In genomic region chr11:87682838-87683571, GRCm38 (mm10) we compare ENCODE assay signal across 16 mouse cellular contexts. TPM values are rescaled to one million over a fixed set of nuclear protein-coding genes. Genes with fewer than 3 reads are reported as not detected.
DNase-seq lines count a peak whose midpoint lies in the region; ATAC-seq lines count a peak whose summit lies in the region.
"Had no signal": no experiment of that assay in that cellular context is flagged by ENCODE, and none has a peak within 500 bp of the region (broad histone marks: within the 10 kb centered on the region; RNA-seq: fewer than 3 reads in every experiment).

No protein-coding gene starts in this region.

- no peak for ATAC-seq in heart, embryonic 16.5 days (replicated peaks; ENCODE audit: extremely low read depth, insufficient read depth, low FRiP score)
- peak; percentile 92 for ATAC-seq in intestine, embryonic 16.5 days
- ATAC-seq in erythroid progenitor cell, adult 5-6 weeks (replicated peaks; ENCODE audit: low FRiP score, poor library complexity, severe bottlenecking) = no peak
- ATAC-seq: CD4-positive, CD25-positive, alpha-beta regulatory T cell, adult 4 months; hindbrain, postnatal 0 days had no signal

- peak overlapping the region; percentile 13; the same call in 1 of the 2 replicates for H3K4me2 ChIP-seq in heart, embryonic 16.5 days (ENCODE audit: low read depth, low read length)
- no peak overlapping the region for H3K4me2 ChIP-seq in intestine, embryonic 16.5 days (ENCODE audit: low read depth, low read length)
- H3K4me2 ChIP-seq: kidney, embryonic 15.5 days; limb, embryonic 13.5 days had no signal

- no peaks in the 10 kb centered on the region for H3K9me3 ChIP-seq in heart, embryonic 16.5 days (replicated peaks; ENCODE audit: control insufficient read depth, low read length)
- H3K9me3 ChIP-seq in intestine, embryonic 16.5 days (ENCODE audit: control insufficient read depth, low read length) = no peaks in the 10 kb centered on the region
- H3K9me3 ChIP-seq: forebrain, embryonic 10.5 days; kidney, embryonic 15.5 days; limb, embryonic 13.5 days had no signal

- H3K27me3 ChIP-seq in heart, embryonic 16.5 days (ENCODE audit: control insufficient read depth, insufficient read depth, low read length) = no peaks in the 10 kb centered on the region
- H3K27me3 ChIP-seq in intestine, embryonic 16.5 days (replicated peaks; ENCODE audit: control insufficient read depth, insufficient read depth, low read length) = no peaks in the 10 kb centered on the region
- H3K27me3 ChIP-seq: limb, embryonic 13.5 days had no signal

- DNase-seq in heart, postnatal 10 days = no peak
- DNase-seq in adrenal gland, postnatal 10 days = peak; percentile 43
- peak; percentile 21 for DNase-seq in adrenal gland, postnatal 25 days
- no peak for DNase-seq in MN1 (ENCODE audit: low spot score)
- DNase-seq: cerebellum, adult 9-10 months; embryo, embryonic 11 days; gastrocnemius, postnatal 36 days; thymus, postnatal 36 days had no signal

- no peak overlapping the region for H3K4me3 ChIP-seq in heart, embryonic 16.5 days (ENCODE audit: low read length)
- no peak overlapping the region for H3K4me3 ChIP-seq in intestine, embryonic 16.5 days (ENCODE audit: low read length)
- H3K4me3 ChIP-seq: forebrain, embryonic 10.5 days; kidney, embryonic 15.5 days; limb, embryonic 13.5 days had no signal

- H3K36me3 ChIP-seq in heart, embryonic 16.5 days (ENCODE audit: control insufficient read depth, insufficient read depth) = no peaks in the 10 kb centered on the region
- H3K36me3 ChIP-seq in intestine, embryonic 16.5 days (ENCODE audit: control insufficient read depth, insufficient read depth, low read length) = no peaks in the 10 kb centered on the region
- H3K36me3 ChIP-seq: forebrain, embryonic 10.5 days; kidney, embryonic 15.5 days; limb, embryonic 13.5 days had no signal

- H3K9ac ChIP-seq in heart, embryonic 16.5 days (ENCODE audit: low read length) = no peak overlapping the region
- no peak overlapping the region for H3K9ac ChIP-seq in intestine, embryonic 16.5 days (ENCODE audit: low read depth, low read length)
- H3K9ac ChIP-seq: kidney, embryonic 15.5 days; limb, embryonic 13.5 days had no signal

- H3K27ac ChIP-seq in heart, embryonic 16.5 days (ENCODE audit: low read length) = peak overlapping the region; percentile 29; the same call in 1 of the 2 replicates
- no peak overlapping the region; the same call in 1 of the 2 replicates for H3K27ac ChIP-seq in intestine, embryonic 16.5 days (ENCODE audit: low read length)
- H3K27ac ChIP-seq: forebrain, embryonic 10.5 days; hindbrain, postnatal 0 days; kidney, embryonic 15.5 days; limb, embryonic 13.5 days had no signal

- peaks cover 11% of the 10 kb centered on the region for H3K4me1 ChIP-seq in heart, embryonic 16.5 days (ENCODE audit: control insufficient read depth, insufficient read depth, low read length)
- H3K4me1 ChIP-seq in intestine, embryonic 16.5 days (ENCODE audit: control insufficient read depth, insufficient read depth, low read length) = peaks cover 14% of the 10 kb centered on the region; the same call in 1 of the 2 replicates

- intact Hi-C loops in heart, postnatal 10 days (cut with DNase I) = no loop called here

- 42% methylated on average over 13 of the region's 13 CpGs for WGBS in heart, embryonic 16.5 days
- WGBS in intestine, embryonic 16.5 days = 28% methylated on average over 13 of the region's 13 CpGs

RNA-seq across cellular contexts. Expression of gene Rnf43, which starts 20.5 kb away (rescaled TPM):
- polyA plus RNA-seq in heart, embryonic 16.5 days (2015; fragmentation: Nextera tagmentation; extraction: Ambion mirVana) = 2.1 and 2.4 TPM in 2 replicates
- under 1 TPM; 0.34 to 0.40 TPM for total RNA-seq in heart, postnatal 10 days (2021)
- 1 to 10 TPM; 2.8 to 3.4 TPM for total RNA-seq in adrenal gland, postnatal 10 days (2021)
- total RNA-seq in adrenal gland, postnatal 25 days (2021) = 5.5 and 6.1 TPM in 2 replicates
- polyA plus RNA-seq in intestine, embryonic 16.5 days (2015; fragmentation: Nextera tagmentation; extraction: Ambion mirVana) = 11.2 and 12.4 TPM in 2 replicates
- 0.36 and 2.1 TPM in 2 replicates for total RNA-seq in erythroid progenitor cell, adult 5-6 weeks (2015; ENCODE audit: low replicate concordance)
- total RNA-seq in erythroid progenitor cell, adult 5-6 weeks (2017; ENCODE audit: low replicate concordance) = 0.39 and 0.83 TPM in 2 replicates

RNA-seq across cellular contexts. Expression of gene Supt4a, which starts 54.3 kb away (rescaled TPM):
- 100 and 111 TPM in 2 replicates for polyA plus RNA-seq in heart, embryonic 16.5 days (2015; fragmentation: Nextera tagmentation; extraction: Ambion mirVana)
- 10 to 100 TPM; 50.5 to 56.9 TPM for total RNA-seq in heart, postnatal 10 days (2021)
- 10 to 100 TPM; 67.8 to 77.6 TPM for total RNA-seq in adrenal gland, postnatal 10 days (2021)
- total RNA-seq in adrenal gland, postnatal 25 days (2021) = 59.0 and 84.6 TPM in 2 replicates
- 108 and 111 TPM in 2 replicates for polyA plus RNA-seq in intestine, embryonic 16.5 days (2015; fragmentation: Nextera tagmentation; extraction: Ambion mirVana)
- total RNA-seq in erythroid progenitor cell, adult 5-6 weeks (2015; ENCODE audit: low replicate concordance) = 101 and 170 TPM in 2 replicates
- 27.0 and 66.5 TPM in 2 replicates for total RNA-seq in erythroid progenitor cell, adult 5-6 weeks (2017; ENCODE audit: low replicate concordance)

Comparison
In these comparisons a context has a peak if more than half of its experiments do, and no peak if none do; other contexts are left out.
1. DNase-seq: peak in adrenal gland, postnatal 10 days (single experiment) and adrenal gland, postnatal 25 days (single experiment); none in heart, postnatal 10 days (0 of 2) and MN1 (single experiment).